Mouse (Mus musculus): ENCODE data around the gene Tada2b. TPM values are rescaled to one million over a fixed set of nuclear protein-coding genes. Genes with fewer than 3 reads are reported as not detected.
A peak's percentile ranks its signal among the peaks of the same experiment; 100 is the strongest.

Gene Tada2b
- total RNA-seq, 2 experiments from 2014 or later = 35.0 to 39.6 TPM

DNA sequence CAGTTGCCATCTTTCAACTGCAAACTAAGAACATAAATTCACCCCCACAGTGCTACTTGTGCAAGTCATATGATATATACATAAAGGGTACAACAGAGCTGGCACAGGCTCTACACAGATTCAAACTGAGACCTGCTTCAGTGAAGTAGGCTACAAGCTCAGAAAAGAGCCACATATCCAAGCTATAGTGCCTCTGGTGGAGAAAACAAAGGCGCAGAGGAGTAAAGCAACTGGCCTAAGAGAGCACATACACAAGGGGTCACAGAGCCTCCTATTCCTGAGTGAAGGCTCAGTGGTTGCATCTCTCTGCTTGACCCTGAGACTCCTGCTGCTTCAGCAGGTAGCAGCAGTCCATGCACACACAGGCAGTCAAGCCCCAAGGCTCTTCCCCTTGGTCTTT lies 3.0 kb downstream of the Tada2b start:
- no peak for DNase-seq (ENCODE audit: low spot score in 2 of 2)

DNA sequence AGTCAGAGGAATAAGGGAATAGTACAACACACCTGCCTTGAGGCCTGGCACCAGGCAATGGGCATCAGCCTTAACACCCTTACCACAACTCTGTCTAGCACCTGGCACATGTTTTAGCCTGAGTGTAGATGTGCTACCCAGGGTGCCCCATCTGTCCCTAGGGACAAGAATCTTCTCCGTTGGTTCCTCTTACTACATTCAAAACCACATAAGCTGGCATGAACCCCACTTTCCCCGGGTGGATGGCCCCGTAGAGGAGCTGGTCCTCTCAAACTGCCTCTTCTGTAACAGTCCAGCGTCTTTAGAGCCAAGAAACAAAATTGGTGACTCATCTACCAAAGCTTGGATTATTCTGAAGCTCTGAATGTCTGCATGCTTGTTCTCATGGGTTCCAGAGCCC lies 3.7 kb downstream of the Tada2b start:
- DNase-seq (ENCODE audit: low spot score in 2 of 2) = no peak

DNA sequence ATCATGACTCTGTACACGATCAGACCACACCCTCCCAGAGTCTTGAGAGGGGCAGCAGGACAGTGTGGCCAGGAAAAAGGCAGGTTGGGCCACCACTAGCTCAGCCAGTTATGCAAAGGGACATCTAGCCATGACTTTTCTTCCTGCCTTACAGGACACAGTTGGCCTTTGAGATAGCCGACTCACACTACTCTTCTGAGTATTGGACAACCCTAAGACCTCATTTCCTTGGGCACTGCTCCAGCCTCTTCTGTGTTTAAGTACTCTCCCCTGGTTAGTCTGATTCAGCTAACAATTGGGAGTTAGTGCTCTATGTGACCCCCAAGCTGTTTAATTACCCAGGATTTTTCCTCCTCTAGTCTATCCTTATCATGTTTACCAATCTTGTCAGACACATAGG lies 4.3 kb downstream of the Tada2b start:
- no peak for DNase-seq (ENCODE audit: low spot score in 2 of 2)

DNA sequence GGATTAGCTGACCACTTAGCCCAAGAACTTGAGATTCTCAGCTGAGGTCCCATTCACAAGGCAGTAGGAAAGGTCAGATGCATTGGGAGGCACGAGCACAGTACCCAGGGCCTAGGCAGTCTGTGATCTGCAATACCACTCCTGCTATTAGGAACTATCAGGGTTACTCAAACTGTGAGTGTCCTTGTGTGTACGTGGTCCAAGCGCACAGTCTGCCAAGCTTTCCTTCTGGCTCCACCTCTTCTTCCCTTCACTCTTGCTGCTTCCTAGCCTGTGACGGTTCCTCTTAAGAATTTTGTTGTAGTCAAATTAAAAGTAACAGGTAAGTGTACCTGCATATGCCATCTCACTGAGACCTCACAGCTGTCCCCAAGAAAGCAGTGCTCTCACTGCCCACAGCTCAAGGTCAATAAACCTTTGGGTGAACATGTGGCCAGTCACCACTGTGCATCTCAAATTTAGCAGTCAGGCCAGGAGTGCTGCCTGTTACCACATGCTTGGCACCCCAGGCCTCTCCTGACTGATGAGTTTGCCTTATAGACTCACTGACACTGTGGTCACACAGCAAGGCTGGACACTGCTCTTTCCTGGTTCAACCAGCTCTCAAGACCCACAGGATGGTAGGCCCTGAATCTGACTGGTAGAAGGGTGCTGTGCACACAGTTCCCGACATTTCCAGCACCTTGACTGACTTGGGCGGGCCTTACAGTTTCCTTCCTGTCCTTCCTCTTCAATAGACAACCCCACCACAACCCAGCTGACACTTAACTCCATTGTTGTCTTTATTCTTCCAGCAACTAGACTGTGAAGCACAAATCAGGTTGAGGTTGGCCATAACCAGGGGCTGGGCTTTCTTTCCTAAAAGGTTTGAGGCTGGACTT lies 5.3 kb downstream of the Tada2b start:
- DNase-seq (ENCODE audit: low spot score in 2 of 2) = no peak

DNA sequence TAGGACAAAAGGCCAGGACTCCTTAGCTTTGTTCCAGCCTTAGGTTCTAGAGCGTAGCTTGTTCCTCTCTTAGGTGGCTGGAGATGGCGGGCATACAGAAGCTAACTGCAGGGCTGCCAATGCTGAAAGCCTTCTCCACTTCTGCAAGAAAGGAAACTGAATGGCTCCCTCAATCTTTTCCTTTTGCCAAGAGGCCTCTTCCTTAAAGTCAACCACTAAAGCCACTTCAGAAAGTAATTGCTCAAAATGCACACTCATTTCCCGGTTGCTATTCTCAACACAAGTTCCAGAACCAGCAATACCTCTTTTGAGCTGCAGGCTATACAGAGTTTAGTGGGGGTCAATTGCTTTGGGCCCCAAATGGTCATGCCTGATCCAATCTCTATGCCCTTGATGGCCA lies 6.6 kb downstream of the Tada2b start:
- DNase-seq (ENCODE audit: low spot score in 2 of 2) = no peak

DNA sequence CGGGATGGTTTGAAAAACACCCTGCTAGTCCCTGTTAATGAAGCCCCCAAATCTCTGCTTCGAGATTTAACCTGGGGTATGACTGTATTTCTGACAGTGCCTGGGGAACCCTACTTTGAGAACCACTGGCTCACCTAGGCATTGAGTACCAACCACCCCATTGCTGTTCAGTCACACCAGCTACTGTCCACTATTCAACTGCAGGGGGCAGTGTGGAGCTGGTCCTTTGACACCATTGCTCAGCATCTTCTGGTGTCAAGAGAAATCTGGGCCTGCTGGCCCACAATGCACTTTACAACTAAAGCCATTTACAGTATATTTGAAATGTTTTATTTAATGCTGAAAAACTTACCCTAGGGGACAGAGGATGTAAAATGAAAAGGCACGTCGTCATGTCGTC lies 9.8 kb downstream of the Tada2b start:
- DNase-seq (ENCODE audit: low spot score in 2 of 2) = peak; percentile 53 to 68

DNA sequence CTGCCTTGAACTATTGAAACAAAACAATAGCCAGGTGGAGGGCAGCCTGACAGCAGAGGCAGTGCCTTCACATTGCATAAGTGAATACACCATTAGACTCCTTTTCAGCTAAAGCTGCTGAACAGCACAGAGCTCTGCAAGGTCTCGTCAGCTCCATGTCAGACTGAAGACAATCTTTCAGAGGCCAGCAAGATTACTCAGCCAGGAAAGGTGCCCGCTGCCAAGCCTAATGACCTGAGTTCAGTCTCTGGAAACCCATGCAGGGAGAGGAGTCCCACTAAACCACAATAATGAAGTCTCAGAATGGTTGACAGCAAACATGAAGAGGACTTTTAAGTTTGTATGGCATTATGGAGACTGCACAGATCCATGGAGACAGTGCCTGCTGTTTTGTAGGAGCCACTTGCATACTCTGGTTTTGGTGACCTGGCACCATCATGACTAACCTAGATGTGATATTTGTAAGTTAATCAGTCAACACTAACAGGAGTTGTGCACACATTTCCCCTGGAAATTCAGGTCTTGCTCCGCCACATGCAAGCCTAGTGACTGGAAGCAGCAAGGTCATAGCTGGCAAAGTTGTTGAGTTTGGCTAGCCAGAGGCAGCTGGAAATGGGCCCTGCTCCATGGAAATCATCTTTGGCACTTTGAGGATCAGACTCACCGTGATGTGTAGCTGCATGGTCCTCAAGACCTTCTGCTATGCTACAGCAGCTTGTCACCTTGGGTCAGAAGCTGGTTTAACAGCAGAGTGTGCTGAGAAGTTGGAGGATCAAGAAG lies 11.0 kb downstream of the Tada2b start:
- no peak for DNase-seq (ENCODE audit: low spot score in 2 of 2)

DNA sequence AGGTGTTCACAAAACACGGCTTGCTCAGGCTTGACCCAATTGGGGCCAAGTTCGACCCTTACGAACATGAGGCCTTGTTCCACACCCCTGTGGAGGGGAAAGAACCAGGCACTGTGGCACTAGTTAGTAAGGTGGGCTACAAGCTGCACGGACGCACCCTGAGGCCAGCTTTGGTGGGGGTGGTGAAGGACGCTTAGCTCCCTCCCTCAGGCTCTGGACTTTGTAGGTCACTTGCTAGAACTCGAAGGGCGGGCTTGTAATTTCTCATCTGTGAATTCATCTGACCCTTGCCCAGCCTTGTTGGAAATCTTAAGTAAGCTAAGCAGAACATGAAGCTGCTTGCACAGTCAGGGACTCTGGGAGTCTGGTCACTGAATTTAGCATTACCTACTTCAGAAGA lies 12.9 kb downstream of the Tada2b start:
- no peak for DNase-seq (ENCODE audit: low spot score in 2 of 2)

DNA sequence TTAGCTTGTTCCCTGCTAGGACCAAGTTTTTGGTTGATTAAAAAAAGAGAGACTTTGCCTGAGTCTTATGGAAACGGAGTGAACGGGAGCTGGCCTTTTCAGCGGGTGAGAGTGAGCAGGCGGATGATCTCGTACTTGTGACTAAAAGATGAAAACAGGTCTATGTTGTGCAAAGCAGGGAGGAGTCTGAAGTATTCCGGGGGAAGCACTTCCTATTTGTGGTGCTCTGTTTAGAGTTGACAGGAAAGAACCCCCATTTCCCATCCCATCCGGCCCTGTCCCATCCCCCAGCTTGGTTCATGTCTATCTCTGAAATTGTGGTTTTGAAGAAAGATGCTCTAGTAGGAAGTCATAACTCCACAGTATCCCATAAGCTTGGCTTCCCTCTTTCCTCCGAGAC lies 18.2 kb downstream of the Tada2b start:
- no peak for DNase-seq (ENCODE audit: low spot score in 2 of 2)

DNA sequence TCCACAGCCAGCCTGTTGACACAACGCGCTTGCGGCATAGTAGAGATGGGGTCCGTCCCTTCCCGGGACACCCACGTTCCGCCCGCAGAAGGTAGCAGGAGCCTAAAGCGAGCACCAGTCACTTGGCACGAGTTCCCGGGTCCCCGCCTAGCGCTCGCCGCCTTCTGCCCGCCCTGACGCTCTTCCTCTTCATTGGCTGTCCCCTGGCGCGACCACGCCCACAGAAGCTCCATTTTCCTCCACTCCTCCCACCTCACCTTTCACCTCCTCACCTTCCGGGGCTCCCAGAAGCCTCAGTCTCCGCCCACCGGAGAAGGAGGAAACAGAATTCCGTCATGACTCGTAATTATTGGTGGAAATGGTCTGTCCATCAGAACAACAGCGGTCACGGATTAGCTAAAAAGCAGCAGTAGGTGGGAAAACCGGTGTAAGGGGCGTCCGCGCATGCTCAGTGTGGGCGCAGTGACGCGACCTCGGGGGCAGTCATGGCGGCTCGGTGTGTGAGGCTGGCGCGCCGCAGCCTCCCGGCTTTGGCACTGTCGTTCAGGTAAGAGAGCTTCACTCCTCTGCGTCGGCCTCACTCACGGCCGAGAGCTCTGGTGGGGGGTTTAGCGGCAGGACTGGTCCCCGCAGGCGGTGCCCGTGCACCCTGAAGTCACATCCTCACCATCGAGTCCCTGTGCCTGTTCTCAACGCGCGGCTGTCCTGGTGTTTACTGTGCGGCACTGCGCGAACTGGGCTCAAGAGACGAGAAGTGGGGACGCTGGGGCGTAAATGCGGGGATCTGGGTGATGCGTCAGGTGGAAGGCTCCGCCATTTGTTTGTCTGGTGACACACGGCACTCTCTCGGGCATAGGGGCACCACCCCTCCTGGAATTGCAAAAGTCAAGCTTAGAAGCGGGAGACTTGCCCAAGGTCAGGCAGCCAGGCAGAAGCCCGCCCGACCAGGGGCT lies 19.1 kb downstream of the Tada2b start, which contains the start of gene Grpel1:
Gene Grpel1, plus strand, starts transcription at position 290 of the 953 bp plus-strand sequence.
- peak; percentile 92 to 95 for DNase-seq (ENCODE audit: low spot score in 2 of 2)

DNA sequence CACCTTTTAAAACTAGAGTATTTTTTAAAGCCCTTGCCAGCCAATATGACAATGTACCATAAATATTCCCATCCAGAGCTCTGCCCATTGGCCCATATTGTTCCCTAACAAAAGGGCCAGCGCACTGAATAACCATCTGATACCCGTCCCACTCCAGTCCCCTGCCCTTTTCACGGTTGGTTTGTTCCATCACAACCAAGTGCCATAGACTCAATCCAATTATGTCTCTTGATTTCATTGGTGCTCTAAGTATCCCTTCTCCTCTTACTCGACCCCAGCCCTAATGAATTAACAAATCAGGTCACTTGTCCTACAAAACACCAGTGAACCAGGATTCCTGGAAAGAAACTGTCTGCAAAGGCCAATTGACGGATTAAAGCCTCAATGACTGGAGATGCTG lies 20.7 kb downstream of the Tada2b start:
- DNase-seq (ENCODE audit: low spot score in 2 of 2) = no peak

DNA sequence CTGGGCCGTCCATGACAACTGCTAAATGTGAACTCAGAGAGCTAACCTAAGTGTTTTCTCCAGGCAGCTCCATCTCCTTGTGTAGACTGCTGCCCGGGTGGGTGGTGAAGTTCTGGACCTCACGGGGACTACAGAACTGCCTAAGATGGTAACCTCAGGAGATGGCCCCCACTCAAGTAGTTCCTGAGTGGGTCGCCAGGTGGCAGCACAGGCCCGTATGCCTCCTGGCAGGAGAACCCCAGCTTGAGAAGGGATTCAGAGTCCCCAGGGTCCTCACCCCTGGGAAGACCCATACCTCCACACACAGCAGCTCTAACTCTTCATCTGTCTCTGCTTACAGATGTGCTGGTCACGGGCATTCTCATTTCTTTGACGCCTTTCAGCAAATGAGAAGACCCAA lies 21.3 kb downstream of the Tada2b start:
- DNase-seq (ENCODE audit: low spot score in 2 of 2) = peak; percentile 82 to 84

DNA sequence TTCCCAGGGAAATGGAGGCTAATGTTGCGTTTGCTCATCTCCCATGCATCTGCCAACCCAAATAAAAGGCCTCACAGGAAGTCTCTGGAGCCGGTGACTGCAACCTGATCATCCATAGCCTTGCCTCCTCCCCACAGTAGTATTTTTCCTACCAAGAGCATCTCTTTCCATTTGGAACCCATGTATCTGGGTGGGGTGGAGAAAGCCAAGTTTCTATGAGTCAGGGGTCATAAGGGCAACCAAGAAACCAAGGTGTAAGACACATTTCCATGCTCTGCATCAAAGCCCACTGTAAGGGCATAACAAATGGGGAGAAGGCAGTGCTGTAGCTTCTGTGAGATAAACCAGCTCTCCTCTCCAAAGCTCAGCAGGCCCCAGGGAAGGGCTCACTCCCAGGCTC lies 22.9 kb downstream of the Tada2b start:
- DNase-seq (ENCODE audit: low spot score in 2 of 2) = no peak

DNA sequence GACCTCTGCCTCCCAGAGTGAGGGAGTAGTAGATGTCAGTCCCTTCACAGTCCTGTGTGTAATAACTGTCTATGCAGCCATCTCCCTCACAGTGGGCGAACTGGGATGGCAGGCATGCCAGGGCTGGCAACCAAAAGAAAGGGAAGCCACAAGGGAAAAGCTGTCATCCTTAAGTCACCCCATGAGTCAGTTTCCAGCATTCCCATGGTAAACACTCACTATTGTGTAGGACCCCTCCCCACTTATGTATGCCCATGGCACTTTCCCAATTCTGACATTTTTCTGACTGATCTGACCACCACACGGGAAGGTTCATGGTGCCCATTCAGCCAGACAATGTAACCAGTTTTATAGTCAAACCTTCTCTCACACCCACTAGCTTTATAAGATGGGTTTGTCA lies 23.4 kb downstream of the Tada2b start:
- DNase-seq (ENCODE audit: low spot score in 2 of 2) = no peak

DNA sequence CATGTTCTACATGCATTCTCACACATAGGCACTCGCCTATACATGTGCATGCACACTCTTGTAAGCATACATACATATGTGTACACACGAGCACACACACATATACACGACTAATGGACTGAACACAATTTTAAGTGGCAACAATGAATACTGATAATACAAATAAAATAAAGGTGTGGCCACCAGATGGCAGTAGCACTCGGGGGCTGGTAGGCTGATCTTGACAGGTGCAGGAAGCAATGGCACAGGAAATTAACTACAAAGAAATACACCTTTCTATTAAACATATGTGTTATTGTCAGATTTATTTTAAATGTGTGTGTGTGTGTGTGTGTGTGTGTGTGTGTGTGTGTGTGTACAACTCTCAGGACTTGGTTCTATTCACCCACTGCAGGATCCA lies 25.2 kb downstream of the Tada2b start:
- DNase-seq (ENCODE audit: low spot score in 2 of 2) = no peak

DNA sequence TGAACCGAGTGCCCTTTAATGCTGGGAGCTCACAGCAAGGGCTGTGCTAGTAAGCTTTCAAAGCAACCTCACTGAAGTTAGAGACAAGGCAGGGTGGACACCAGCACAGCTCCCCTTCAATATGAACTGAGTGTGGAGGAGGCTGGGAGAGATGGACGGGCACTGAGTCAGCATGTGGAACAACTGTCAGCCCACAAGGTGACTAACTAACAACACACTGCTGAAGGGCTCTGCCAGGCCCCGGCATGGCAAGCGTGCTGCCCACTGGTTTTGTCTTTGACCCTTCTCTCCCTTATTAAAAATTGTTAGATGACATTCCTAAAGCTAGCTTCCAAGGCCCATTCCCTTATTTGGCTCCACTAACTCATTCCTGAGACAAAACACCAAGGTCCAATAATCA lies 26.4 kb downstream of the Tada2b start:
- DNase-seq (ENCODE audit: low spot score in 2 of 2) = no peak

DNA sequence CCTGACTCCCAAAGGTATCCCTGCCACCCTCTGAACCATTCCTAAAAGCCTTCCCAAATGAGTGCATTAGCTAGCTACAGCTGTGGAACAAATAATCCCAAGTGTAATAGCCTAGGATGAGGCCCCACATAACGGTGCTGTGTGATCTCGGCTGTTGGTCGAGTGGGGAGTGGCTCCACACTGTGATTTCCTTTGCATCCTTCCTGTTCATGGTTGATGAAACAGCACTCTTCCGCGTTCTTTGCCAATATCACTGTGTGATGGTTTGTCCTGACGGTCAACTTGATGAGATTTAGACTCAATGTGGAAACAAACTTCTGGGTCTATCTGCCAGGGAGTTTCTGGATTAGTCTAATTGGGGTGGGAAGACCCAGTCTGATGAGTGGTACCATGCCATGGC lies 31.3 kb downstream of the Tada2b start:
- no peak for DNase-seq (ENCODE audit: low spot score in 2 of 2)

DNA sequence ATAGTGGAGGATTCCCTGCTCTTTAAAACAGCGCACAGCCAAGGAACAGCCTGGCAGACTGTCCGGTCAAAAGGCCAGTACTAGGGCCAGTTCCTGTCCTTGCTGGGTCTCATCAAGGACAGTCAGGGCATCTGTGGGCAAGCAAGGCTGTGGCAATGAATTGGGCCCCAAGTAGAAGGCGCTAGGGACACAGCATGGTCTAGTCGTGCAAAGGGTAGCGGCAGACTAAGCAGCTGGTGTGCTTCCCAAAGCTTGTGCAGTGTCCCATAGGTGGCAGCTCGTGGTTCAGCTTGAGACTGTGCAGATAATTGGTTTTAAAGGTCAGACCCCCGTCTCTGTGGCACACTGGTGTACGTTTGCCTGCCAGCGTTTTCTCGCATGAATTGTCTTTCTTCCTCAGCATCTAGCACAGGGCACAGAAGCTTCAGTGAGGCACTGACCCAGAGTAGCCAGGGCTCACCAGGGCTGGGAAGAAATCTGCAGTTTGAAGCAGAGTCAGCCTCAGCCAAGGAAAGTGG lies 32.2 kb downstream of the Tada2b start:
- DNase-seq (ENCODE audit: low spot score in 2 of 2) = no peak

DNA sequence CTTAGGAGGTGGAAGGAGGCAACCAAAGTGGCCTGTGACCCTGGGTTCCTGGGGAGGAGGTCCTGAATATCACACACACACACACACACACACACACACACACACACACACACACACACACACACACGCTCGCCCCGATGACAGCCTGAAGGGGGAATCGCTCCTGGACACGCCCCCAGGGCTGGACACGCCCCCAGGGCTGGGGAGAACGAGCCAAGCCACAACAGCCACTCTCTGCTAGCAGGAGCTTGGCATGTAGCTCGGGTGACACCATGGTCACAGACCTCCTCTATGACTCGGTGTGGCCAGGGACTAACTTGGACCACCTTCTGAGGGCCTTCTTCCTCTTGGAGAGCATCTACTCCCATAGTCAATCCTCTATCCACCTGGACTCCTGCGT lies 33.0 kb downstream of the Tada2b start:
- DNase-seq (ENCODE audit: low spot score in 2 of 2) = no peak

DNA sequence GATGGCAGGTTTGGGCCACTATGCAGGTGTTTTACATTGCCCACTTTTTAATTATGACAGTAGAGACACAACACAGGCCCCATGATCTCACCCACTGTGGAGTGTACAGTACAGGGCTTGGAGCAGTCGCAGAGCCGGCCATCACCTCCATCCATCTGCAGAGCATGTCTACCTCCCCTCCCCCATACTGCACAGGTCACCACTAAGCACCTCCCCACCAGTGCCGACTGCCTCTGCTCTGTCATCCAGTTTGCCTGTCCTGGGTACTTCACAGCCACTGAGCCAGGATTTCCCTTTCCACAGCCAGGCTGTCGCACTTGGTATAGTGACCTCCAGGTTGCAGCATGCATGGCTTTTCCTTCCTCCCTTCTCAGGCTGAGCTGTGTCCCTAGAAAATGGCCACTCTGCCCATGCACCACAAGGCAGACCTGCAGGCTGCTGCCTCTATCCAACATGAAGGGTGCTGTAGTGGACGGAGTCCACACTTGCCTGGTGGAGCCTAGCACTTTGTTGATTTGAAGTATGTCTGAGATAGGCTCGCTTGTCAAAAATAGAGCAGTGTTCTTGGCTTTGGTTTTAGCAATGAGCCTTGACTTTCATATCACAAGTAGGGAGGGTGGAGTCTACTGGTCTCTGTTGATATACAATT lies 34.3 kb downstream of the Tada2b start:
- DNase-seq (ENCODE audit: low spot score in 2 of 2) = peak in 1 of 2 experiments; percentile 26

All from adrenal gland, adult 18-20 months (tissue).